ENCODE assay signal across 9 mouse cellular contexts in the genomic region with DNA sequence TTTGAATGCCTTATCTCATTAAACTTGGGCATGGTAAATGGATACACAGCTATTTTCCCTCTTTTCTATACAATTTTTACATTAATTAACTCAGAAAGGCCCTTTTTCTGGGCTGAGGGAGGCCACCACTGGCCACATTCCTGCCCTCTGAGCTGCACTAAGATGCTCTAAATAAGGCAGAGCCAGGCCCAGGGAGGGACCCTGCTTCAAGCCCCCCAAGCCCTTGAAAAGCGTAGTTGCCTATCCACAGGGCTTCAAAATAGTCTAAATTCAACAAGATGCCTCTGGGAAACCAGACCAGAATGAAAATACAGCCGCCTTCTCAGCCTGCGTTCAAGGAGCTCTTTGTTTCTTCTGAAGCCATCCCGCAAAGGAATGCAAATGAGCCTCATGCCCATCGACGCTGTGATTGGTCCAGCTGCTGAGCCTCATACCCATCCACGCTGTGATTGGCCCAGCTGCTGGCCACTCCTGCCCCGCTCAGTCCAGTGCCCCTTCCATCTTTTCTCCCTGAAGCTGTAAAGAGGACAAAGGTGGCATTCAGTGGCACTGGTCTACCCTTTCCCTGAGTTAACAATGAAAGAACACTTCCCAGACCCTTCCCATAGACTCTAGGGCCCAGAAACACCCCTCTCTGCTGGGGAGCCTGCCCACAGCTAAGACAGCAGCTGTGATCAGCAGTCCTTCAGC. TPM values are rescaled to one million over a fixed set of nuclear protein-coding genes. Genes with fewer than 3 reads are reported as not detected.
A peak's percentile ranks its signal among the peaks of the same experiment; 100 is the strongest.
DNase-seq lines count a peak whose midpoint lies in the region; ATAC-seq lines count a peak whose summit lies in the region.
"Had no signal": no experiment of that assay in that cellular context is flagged by ENCODE, and none has a peak within 500 bp of the region (broad histone marks: within the 10 kb centered on the region; RNA-seq: fewer than 3 reads in every experiment).

No protein-coding gene starts in this region.

- no peaks in the 10 kb centered on the region for H3K27me3 ChIP-seq in kidney, embryonic 14.5 days (ENCODE audit: control insufficient read depth, insufficient read depth, low read length)
- no peaks in the 10 kb centered on the region for H3K27me3 ChIP-seq in forebrain, embryonic 11.5 days (ENCODE audit: control insufficient read depth, insufficient read depth, low read length)
- H3K27me3 ChIP-seq in neural tube, embryonic 12.5 days (replicated peaks): no peaks in the 10 kb centered on the region

- H3K4me1 ChIP-seq in kidney, embryonic 14.5 days (ENCODE audit: control insufficient read depth, insufficient read depth, low read length): no peaks in the 10 kb centered on the region
- H3K4me1 ChIP-seq in forebrain, embryonic 11.5 days (replicated peaks; ENCODE audit: control insufficient read depth, insufficient read depth, low read length): peaks cover 15% of the 10 kb centered on the region; the same call in 1 of the 2 replicates
- peaks cover 11% of the 10 kb centered on the region for H3K4me1 ChIP-seq in neural tube, embryonic 12.5 days

- H3K9ac ChIP-seq in kidney, embryonic 14.5 days (ENCODE audit: low read depth, low read length): no peak overlapping the region
- no peak overlapping the region for H3K9ac ChIP-seq in forebrain, embryonic 11.5 days (ENCODE audit: low read length)
- H3K9ac ChIP-seq in neural tube, embryonic 12.5 days: no peak overlapping the region

- H3K36me3 ChIP-seq in kidney, embryonic 14.5 days (ENCODE audit: control insufficient read depth, insufficient read depth, low read length): no peaks in the 10 kb centered on the region
- H3K36me3 ChIP-seq in forebrain, embryonic 11.5 days (ENCODE audit: control insufficient read depth, insufficient read depth, low read length): no peaks in the 10 kb centered on the region
- H3K36me3 ChIP-seq in neural tube, embryonic 12.5 days: peaks cover 7% of the 10 kb centered on the region

- 74% methylated on average over 8 of the region's 8 CpGs for WGBS in kidney, embryonic 14.5 days
- WGBS in forebrain, embryonic 11.5 days: 40% methylated on average over 8 of the region's 8 CpGs
- WGBS in neural tube, embryonic 12.5 days: 36% methylated on average over 8 of the region's 8 CpGs

- no peak overlapping the region for H3K27ac ChIP-seq in kidney, embryonic 14.5 days (ENCODE audit: low read depth, low read length)
- H3K27ac ChIP-seq in forebrain, embryonic 11.5 days (ENCODE audit: low read depth, low read length): peak overlapping the region; percentile 96
- H3K27ac ChIP-seq in neural tube, embryonic 12.5 days: peak overlapping the region; percentile 87

- ATAC-seq in kidney, embryonic 14.5 days (ENCODE audit: low FRiP score, low TSS enrichment): peak; percentile 66; the same call in 1 of the 2 replicates
- ATAC-seq in forebrain, embryonic 11.5 days (replicated peaks; ENCODE audit: low FRiP score): peak; percentile 99
- ATAC-seq in neural tube, embryonic 12.5 days (ENCODE audit: low FRiP score, low read depth): peak; percentile 99

- H3K4me3 ChIP-seq in kidney, embryonic 14.5 days (ENCODE audit: low read length): no peak overlapping the region
- no peak overlapping the region for H3K4me3 ChIP-seq in forebrain, embryonic 11.5 days (ENCODE audit: low read depth, low read length)
- no peak overlapping the region for H3K4me3 ChIP-seq in neural tube, embryonic 12.5 days

- H3K4me2 ChIP-seq in kidney, embryonic 14.5 days (replicated peaks; ENCODE audit: low read depth, low read length): no peak overlapping the region
- H3K4me2 ChIP-seq in forebrain, embryonic 11.5 days (ENCODE audit: low read depth, low read length, severe bottlenecking): peak overlapping the region; percentile 2; the same call in 1 of the 2 replicates
- peak overlapping the region; percentile 34 for H3K4me2 ChIP-seq in neural tube, embryonic 12.5 days (replicated peaks)

- no peaks in the 10 kb centered on the region for H3K9me3 ChIP-seq in kidney, embryonic 14.5 days (ENCODE audit: control insufficient read depth, low read length)
- H3K9me3 ChIP-seq in forebrain, embryonic 11.5 days (ENCODE audit: control insufficient read depth, low read length): no peaks in the 10 kb centered on the region
- no peaks in the 10 kb centered on the region for H3K9me3 ChIP-seq in neural tube, embryonic 12.5 days

- no peak for DNase-seq in kidney, adult 18-20 months
- peak; percentile 88 for DNase-seq in forebrain, embryonic 11.5 days (ENCODE audit: low spot score)
- peak; percentile 66 for DNase-seq in left cerebral cortex, adult 11 months (ENCODE audit: low spot score)
- no peak for DNase-seq in adrenal gland, postnatal 36 days
- DNase-seq in adrenal gland, adult 18-20 months (ENCODE audit: low spot score in 2 of 2): no peak
- DNase-seq in adrenal gland, adult 8-10 months: no peak

RNA-seq across cellular contexts. Expression of a gene that starts 24.4 kb away (rescaled TPM):
- 2.3 and 5.6 TPM in 2 replicates for polyA plus RNA-seq in kidney, embryonic 14.5 days (2014; fragmentation: Nextera tagmentation; extraction: Ambion mirVana)
- 46.6 and 46.8 TPM in 2 replicates for polyA plus RNA-seq in forebrain, embryonic 11.5 days (2014; fragmentation: Nextera tagmentation; extraction: Ambion mirVana)
- polyA plus RNA-seq in neural tube, embryonic 12.5 days (2016; fragmentation: Nextera tagmentation; extraction: Ambion mirVana): 22.8 and 23.5 TPM in 2 replicates
- total RNA-seq in adrenal gland, postnatal 36 days (2021): 10 to 100 TPM; 23.2 to 29.1 TPM
- 10 to 100 TPM; 30.4 to 78.4 TPM for total RNA-seq in adrenal gland, adult 18-20 months (2021)
- 10 to 100 TPM; 17.3 to 20.6 (median 18.0) TPM for total RNA-seq in adrenal gland, adult 8-10 months (2022)
- polyA plus RNA-seq: C2C12 had no signal

RNA-seq across cellular contexts. Expression of a gene that starts 35.5 kb away (rescaled TPM):
- polyA plus RNA-seq in kidney, embryonic 14.5 days (2014; fragmentation: Nextera tagmentation; extraction: Ambion mirVana): 31.9 and 41.3 TPM in 2 replicates
- 38.4 and 38.9 TPM in 2 replicates for polyA plus RNA-seq in forebrain, embryonic 11.5 days (2014; fragmentation: Nextera tagmentation; extraction: Ambion mirVana)
- polyA plus RNA-seq in neural tube, embryonic 12.5 days (2016; fragmentation: Nextera tagmentation; extraction: Ambion mirVana): 41.6 and 42.7 TPM in 2 replicates
- 100 to 1,000 TPM; 117 to 146 TPM for total RNA-seq in adrenal gland, postnatal 36 days (2021)
- total RNA-seq in adrenal gland, adult 18-20 months (2021): 100 to 1,000 TPM; 122 to 153 TPM
- 100 to 1,000 TPM in 2 of 4 experiments, 10 to 100 TPM in 2; 83.0 to 114 (median 103) TPM for total RNA-seq in adrenal gland, adult 8-10 months (2022)

RNA-seq across cellular contexts. Expression of a gene that starts 45.3 kb away (rescaled TPM):
- polyA plus RNA-seq in kidney, embryonic 14.5 days (2014; fragmentation: Nextera tagmentation; extraction: Ambion mirVana): not detected in 2 replicates
- 0.08 TPM in 1 of 2 replicates, not detected in the other for polyA plus RNA-seq in forebrain, embryonic 11.5 days (2014; fragmentation: Nextera tagmentation; extraction: Ambion mirVana)
- 0.51 and 0.63 TPM in 2 replicates for polyA plus RNA-seq in neural tube, embryonic 12.5 days (2016; fragmentation: Nextera tagmentation; extraction: Ambion mirVana)
- total RNA-seq in adrenal gland, postnatal 36 days (2021): not detected
- total RNA-seq in adrenal gland, adult 18-20 months (2021): not detected
- total RNA-seq in adrenal gland, adult 8-10 months (2022): not detected
- polyA plus RNA-seq: C2C12 had no signal

Comparison
In these comparisons a context has a peak if more than half of its experiments do, and no peak if none do; other contexts are left out.
1. DNase-seq: peak in forebrain, embryonic 11.5 days (single experiment) and left cerebral cortex, adult 11 months (single experiment); none in kidney, adult 18-20 months (single experiment), adrenal gland, postnatal 36 days (0 of 2), adrenal gland, adult 18-20 months (0 of 2) and adrenal gland, adult 8-10 months (single experiment).
2. Peak in every context shown above with its lines, with median percentiles within 50 percentile points of each other: ATAC-seq.